Mouse (Mus musculus): Measurements from ENCODE around the gene Cat. TPM values are rescaled to one million over a fixed set of nuclear protein-coding genes. Genes with fewer than 3 reads are reported as not detected.
A peak's percentile ranks its signal among the peaks of the same experiment; 100 is the strongest.

The Cat gene
- polyA plus RNA-seq, 1 experiment from 2014 or later = 71.7 TPM

- Histone ChIP-seq H3K9ac (no peak overlapping the region), H3K4me3 (no peak overlapping the region), H3K4me1 (no peaks in the 10 kb centered on the region), H3K27ac (no peak overlapping the region), H3K4me2 (no peak overlapping the region), H3K9me3 (no peaks in the 10 kb centered on the region), H3K36me3 (no peaks in the 10 kb centered on the region), H3K27me3 (no peaks in the 10 kb centered on the region)
- 82% methylated on average over 6 of the region's 6 CpGs for WGBS
- no peak for ATAC-seq (ENCODE audit: insufficient number of reproducible peaks, insufficient read depth, low FRiP score, low TSS enrichment, low read depth)
Observed at GRCm38 (mm10) chr2:103495633-103496418, 10.9 kb upstream of the Cat start.

- H3K36me3 ChIP-seq = no peaks in the 10 kb centered on the region
- H3K9me3 ChIP-seq = no peaks in the 10 kb centered on the region
- no peak overlapping the region for H3K4me3 ChIP-seq
- H3K9ac ChIP-seq = no peak overlapping the region
- no peak overlapping the region for H3K27ac ChIP-seq
- no peak overlapping the region for H3K4me2 ChIP-seq
- 62% methylated on average over 4 of the region's 4 CpGs for WGBS
- no peak for ATAC-seq (ENCODE audit: insufficient number of reproducible peaks, insufficient read depth, low FRiP score, low TSS enrichment, low read depth)
- no peaks in the 10 kb centered on the region for H3K4me1 ChIP-seq
- H3K27me3 ChIP-seq = no peaks in the 10 kb centered on the region
Observed at GRCm38 (mm10) chr2:103493827-103494226, 8.9 kb upstream of the Cat start.

- Histone ChIP-seq H3K9ac (no peak overlapping the region), H3K4me2 (no peak overlapping the region), H3K36me3 (no peaks in the 10 kb centered on the region), H3K9me3 (no peaks in the 10 kb centered on the region), H3K4me1 (no peaks in the 10 kb centered on the region), H3K27me3 (no peaks in the 10 kb centered on the region), H3K27ac (no peak overlapping the region), H3K4me3 (no peak overlapping the region)
- no peak for ATAC-seq (ENCODE audit: insufficient number of reproducible peaks, insufficient read depth, low FRiP score, low TSS enrichment, low read depth)
- 89% methylated on average over 4 of the region's 4 CpGs for WGBS
Observed at GRCm38 (mm10) chr2:103492526-103492925, 7.6 kb upstream of the Cat start.

- Histone ChIP-seq H3K9me3 (no peaks in the 10 kb centered on the region), H3K36me3 (no peaks in the 10 kb centered on the region), H3K4me1 (peaks cover 14% of the 10 kb centered on the region), H3K9ac (peak overlapping the region; percentile 89), H3K27ac (peak overlapping the region; percentile 97), H3K4me2 (peak overlapping the region; percentile 72), H3K4me3 (peak overlapping the region; percentile 81), H3K27me3 (no peaks in the 10 kb centered on the region)
- 35% methylated on average over 5 of the region's 5 CpGs for WGBS
- no peak for ATAC-seq (ENCODE audit: insufficient number of reproducible peaks, insufficient read depth, low FRiP score, low TSS enrichment, low read depth)
Observed at GRCm38 (mm10) chr2:103483986-103484520, 907 bp downstream of the Cat start.

GRCm38 (mm10) chr2:103483289-103483985 lies 1.5 kb downstream of the Cat start:
- no peak for ATAC-seq (ENCODE audit: insufficient number of reproducible peaks, insufficient read depth, low FRiP score, low TSS enrichment, low read depth)
- Histone ChIP-seq H3K27ac (no peak overlapping the region), H3K4me3 (peak overlapping the region; percentile 81), H3K4me2 (peak overlapping the region; percentile 72), H3K36me3 (no peaks in the 10 kb centered on the region), H3K9ac (peak overlapping the region; percentile 89; the same call in 1 of the 2 replicates), H3K4me1 (peaks cover 14% of the 10 kb centered on the region), H3K9me3 (no peaks in the 10 kb centered on the region), H3K27me3 (no peaks in the 10 kb centered on the region)
- 79% methylated on average over 7 of the region's 7 CpGs for WGBS

GRCm38 (mm10) chr2:103481314-103482231 lies 3.4 kb downstream of the Cat start:
- no peak overlapping the region for H3K27ac ChIP-seq
- no peak overlapping the region for H3K9ac ChIP-seq
- H3K4me1 ChIP-seq = peaks cover 14% of the 10 kb centered on the region
- ATAC-seq (ENCODE audit: insufficient number of reproducible peaks, insufficient read depth, low FRiP score, low TSS enrichment, low read depth) = no peak
- WGBS = 86% methylated on average over 11 of the region's 11 CpGs
- H3K36me3 ChIP-seq = 0 out of 2 replicates have a peak, but pooled peaks cover 6% of the 10 kb centered on the region
- no peaks in the 10 kb centered on the region for H3K27me3 ChIP-seq
- H3K4me2 ChIP-seq = no peak overlapping the region
- H3K4me3 ChIP-seq = no peak overlapping the region
- no peaks in the 10 kb centered on the region for H3K9me3 ChIP-seq

- H3K9ac ChIP-seq = no peak overlapping the region
- peaks cover 14% of the 10 kb centered on the region for H3K4me1 ChIP-seq
- ATAC-seq (ENCODE audit: insufficient number of reproducible peaks, insufficient read depth, low FRiP score, low TSS enrichment, low read depth) = no peak
- no peak overlapping the region for H3K27ac ChIP-seq
- no peak overlapping the region for H3K4me3 ChIP-seq
- H3K36me3 ChIP-seq = peaks cover 7% of the 10 kb centered on the region; the same call in 1 of the 2 replicates
- H3K27me3 ChIP-seq = no peaks in the 10 kb centered on the region
- no peak overlapping the region for H3K4me2 ChIP-seq
- H3K9me3 ChIP-seq = no peaks in the 10 kb centered on the region
- WGBS = 95% methylated on average over 4 of the region's 4 CpGs
Observed at GRCm38 (mm10) chr2:103480871-103481270, 4.1 kb downstream of the Cat start.

- H3K4me2 ChIP-seq = no peak overlapping the region
- H3K27ac ChIP-seq = no peak overlapping the region
- no peak overlapping the region for H3K9ac ChIP-seq
- peaks cover 14% of the 10 kb centered on the region for H3K4me1 ChIP-seq
- WGBS = 87% methylated on average over 8 of the region's 8 CpGs
- no peaks in the 10 kb centered on the region for H3K27me3 ChIP-seq
- no peaks in the 10 kb centered on the region for H3K9me3 ChIP-seq
- no peak overlapping the region for H3K4me3 ChIP-seq
- ATAC-seq (ENCODE audit: insufficient number of reproducible peaks, insufficient read depth, low FRiP score, low TSS enrichment, low read depth) = no peak
- peaks cover 14% of the 10 kb centered on the region for H3K36me3 ChIP-seq
Observed at GRCm38 (mm10) chr2:103480240-103480639, 4.7 kb downstream of the Cat start.

GRCm38 (mm10) chr2:103478326-103478725 lies 6.6 kb downstream of the Cat start:
- no peaks in the 10 kb centered on the region for H3K9me3 ChIP-seq
- no peak for ATAC-seq (ENCODE audit: insufficient number of reproducible peaks, insufficient read depth, low FRiP score, low TSS enrichment, low read depth)
- 94% methylated on average over 3 of the region's 3 CpGs for WGBS
- H3K4me2 ChIP-seq = no peak overlapping the region
- H3K9ac ChIP-seq = no peak overlapping the region
- no peaks in the 10 kb centered on the region for H3K27me3 ChIP-seq
- H3K4me1 ChIP-seq = peaks cover 3% of the 10 kb centered on the region
- no peak overlapping the region for H3K27ac ChIP-seq
- no peak overlapping the region for H3K4me3 ChIP-seq
- H3K36me3 ChIP-seq = peaks cover 33% of the 10 kb centered on the region

GRCm38 (mm10) chr2:103477456-103477855 lies 7.5 kb downstream of the Cat start:
- Histone ChIP-seq H3K4me3 (no peak overlapping the region), H3K4me1 (no peaks in the 10 kb centered on the region), H3K27ac (no peak overlapping the region), H3K27me3 (no peaks in the 10 kb centered on the region), H3K4me2 (no peak overlapping the region), H3K9ac (no peak overlapping the region), H3K36me3 (peaks cover 41% of the 10 kb centered on the region), H3K9me3 (no peaks in the 10 kb centered on the region)
- no peak for ATAC-seq (ENCODE audit: insufficient number of reproducible peaks, insufficient read depth, low FRiP score, low TSS enrichment, low read depth)
- WGBS = 60% methylated on average over 4 of the region's 4 CpGs

GRCm38 (mm10) chr2:103476657-103477056 lies 8.3 kb downstream of the Cat start:
- no peaks in the 10 kb centered on the region for H3K9me3 ChIP-seq
- ATAC-seq (ENCODE audit: insufficient number of reproducible peaks, insufficient read depth, low FRiP score, low TSS enrichment, low read depth) = no peak
- no peak overlapping the region for H3K4me2 ChIP-seq
- H3K27me3 ChIP-seq = no peaks in the 10 kb centered on the region
- WGBS = 87% methylated on average over 11 of the region's 11 CpGs
- H3K4me1 ChIP-seq = no peaks in the 10 kb centered on the region
- no peak overlapping the region for H3K4me3 ChIP-seq
- no peak overlapping the region for H3K27ac ChIP-seq
- H3K36me3 ChIP-seq = peaks cover 43% of the 10 kb centered on the region
- no peak overlapping the region for H3K9ac ChIP-seq
